27 mouse cellular contexts compared by ENCODE assay signal in the genomic region with DNA sequence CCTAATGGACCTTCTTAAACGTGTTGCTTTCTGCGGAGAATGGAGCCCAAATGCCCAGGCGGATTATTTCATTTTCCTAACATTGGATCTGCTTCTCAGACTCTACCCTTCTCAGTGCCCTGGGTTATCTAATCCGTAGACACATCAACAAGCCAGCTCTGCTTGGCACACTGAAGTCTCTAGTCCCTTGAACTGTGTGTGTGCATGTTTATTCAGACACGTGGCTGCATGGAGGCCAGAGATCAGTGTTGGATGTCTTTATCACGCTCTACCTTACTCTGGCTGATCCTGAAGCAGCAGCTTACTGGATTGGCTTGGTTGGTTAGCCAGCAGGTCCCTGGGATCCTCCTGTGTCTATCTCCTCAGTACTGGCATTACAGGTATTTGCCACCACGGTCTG.
"Had no signal": no experiment of that assay in that cellular context is flagged by ENCODE, and none has a peak within 500 bp of the region (broad histone marks: within the 10 kb centered on the region; RNA-seq: fewer than 3 reads in every experiment).

No protein-coding gene starts in this region.

- H3K27ac ChIP-seq: embryonic facial prominence, embryonic 10.5 days; embryonic facial prominence, embryonic 12.5 days; embryonic facial prominence, embryonic 13.5 days; embryonic facial prominence, embryonic 15.5 days; forebrain, embryonic 10.5 days; forebrain, embryonic 12.5 days; forebrain, embryonic 13.5 days; forebrain, embryonic 15.5 days; gastrocnemius, adult 2 months; heart, adult 2 months had no signal

- H3K4me1 ChIP-seq: embryonic facial prominence, embryonic 10.5 days; embryonic facial prominence, embryonic 12.5 days; embryonic facial prominence, embryonic 13.5 days; embryonic facial prominence, embryonic 15.5 days; forebrain, embryonic 10.5 days; forebrain, embryonic 12.5 days; forebrain, embryonic 13.5 days; forebrain, embryonic 15.5 days had no signal

- DNase-seq: cerebellum, adult 2 months; cerebellum, adult 8-10 months; cerebellum, adult 9-10 months; cerebellum, adult 9-11 months; cerebellum, postnatal 10 days; cerebellum, postnatal 14 days; cerebellum, postnatal 25 days; cerebellum, postnatal 36 days; embryo, embryonic 11 days; forebrain, postnatal 0 days; gastrocnemius, adult 2 months; gastrocnemius, postnatal 10 days; gastrocnemius, postnatal 14 days; gastrocnemius, postnatal 25 days; gastrocnemius, postnatal 36 days; heart, adult 2 months had no signal

- H3K4me3 ChIP-seq: embryonic facial prominence, embryonic 10.5 days; embryonic facial prominence, embryonic 12.5 days; embryonic facial prominence, embryonic 13.5 days; embryonic facial prominence, embryonic 15.5 days; erythroblast, embryonic 14.5 days; forebrain, embryonic 10.5 days; forebrain, embryonic 12.5 days; forebrain, embryonic 13.5 days; forebrain, embryonic 15.5 days; gastrocnemius, adult 2 months; heart, adult 2 months had no signal

- H3K27me3 ChIP-seq: embryonic facial prominence, embryonic 12.5 days; embryonic facial prominence, embryonic 13.5 days; forebrain, embryonic 12.5 days; forebrain, embryonic 13.5 days had no signal

- H3K36me3 ChIP-seq: embryonic facial prominence, embryonic 10.5 days; embryonic facial prominence, embryonic 12.5 days; embryonic facial prominence, embryonic 13.5 days; embryonic facial prominence, embryonic 15.5 days; forebrain, embryonic 10.5 days; forebrain, embryonic 12.5 days; forebrain, embryonic 15.5 days had no signal

- H3K4me2 ChIP-seq: embryonic facial prominence, embryonic 12.5 days; embryonic facial prominence, embryonic 13.5 days; embryonic facial prominence, embryonic 15.5 days; forebrain, embryonic 12.5 days; forebrain, embryonic 13.5 days; forebrain, embryonic 15.5 days had no signal

- H3K9ac ChIP-seq: embryonic facial prominence, embryonic 12.5 days; embryonic facial prominence, embryonic 13.5 days; embryonic facial prominence, embryonic 15.5 days; forebrain, embryonic 12.5 days; forebrain, embryonic 13.5 days; forebrain, embryonic 15.5 days; forebrain, postnatal 0 days had no signal

- ATAC-seq: forebrain, embryonic 13.5 days; forebrain, embryonic 14.5 days; forebrain, embryonic 15.5 days; forebrain, embryonic 16.5 days; forebrain, postnatal 0 days had no signal

- H3K9me3 ChIP-seq: embryonic facial prominence, embryonic 10.5 days; embryonic facial prominence, embryonic 12.5 days; embryonic facial prominence, embryonic 13.5 days; embryonic facial prominence, embryonic 15.5 days; forebrain, embryonic 10.5 days; forebrain, embryonic 12.5 days; forebrain, embryonic 13.5 days; forebrain, embryonic 15.5 days had no signal
